8 mouse cellular contexts compared by ENCODE assay signal in the genomic region with DNA sequence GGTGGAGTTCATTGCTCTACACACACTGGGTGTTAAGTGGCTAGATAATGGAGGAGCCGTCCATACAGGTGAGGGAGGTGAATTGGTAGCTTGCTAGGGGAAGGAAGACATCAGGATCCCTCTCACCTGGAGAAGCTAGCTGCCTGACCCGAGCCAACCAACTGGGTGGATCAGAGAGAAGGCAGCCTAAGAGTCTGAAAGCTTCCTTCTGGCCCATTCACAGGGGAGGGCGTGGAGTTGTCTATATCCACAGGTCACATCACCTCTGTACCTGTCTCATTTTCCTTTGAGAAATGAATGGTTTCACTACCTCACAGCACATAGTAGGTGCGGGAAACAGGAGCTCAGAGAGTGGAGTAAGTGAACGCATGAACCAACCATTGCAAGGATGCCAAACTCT. TPM values are rescaled to one million over a fixed set of nuclear protein-coding genes. Genes with fewer than 3 reads are reported as not detected.
DNase-seq lines count a peak whose midpoint lies in the region; ATAC-seq lines count a peak whose summit lies in the region.

No protein-coding gene starts in this region.

- no peaks in the 10 kb centered on the region for H3K36me3 ChIP-seq in heart, embryonic 13.5 days
- no peaks in the 10 kb centered on the region for H3K36me3 ChIP-seq in embryonic facial prominence, embryonic 10.5 days (replicated peaks)
- H3K36me3 ChIP-seq in hindbrain, embryonic 13.5 days, result no peaks in the 10 kb centered on the region
- H3K36me3 ChIP-seq in midbrain, embryonic 11.5 days (ENCODE audit: control insufficient read depth, insufficient read depth, low read length), result no peaks in the 10 kb centered on the region

- H3K4me3 ChIP-seq in heart, embryonic 13.5 days, result peak overlapping the region; percentile 74
- peak overlapping the region; percentile 74 for H3K4me3 ChIP-seq in embryonic facial prominence, embryonic 10.5 days
- peak overlapping the region; percentile 75 for H3K4me3 ChIP-seq in hindbrain, embryonic 13.5 days
- H3K4me3 ChIP-seq in midbrain, embryonic 11.5 days (ENCODE audit: low read depth, low read length), result peak overlapping the region; percentile 68

- DNase-seq in heart, postnatal 4 days, result no peak
- no peak for DNase-seq in embryonic facial prominence, embryonic 10.5 days (ENCODE audit: low spot score)
- no peak for DNase-seq in midbrain, embryonic 11.5 days (ENCODE audit: low spot score, missing footprints)
- DNase-seq in right cerebral cortex, postnatal 25 days, result no peak
- no peak for DNase-seq in cerebellum, postnatal 10 days
- no peak for DNase-seq in layer of hippocampus, adult 11-12 months (ENCODE audit: low spot score)

- H3K4me1 ChIP-seq in heart, embryonic 13.5 days, result peaks cover 3% of the 10 kb centered on the region
- H3K4me1 ChIP-seq in embryonic facial prominence, embryonic 10.5 days, result peaks cover 9% of the 10 kb centered on the region
- peaks cover 10% of the 10 kb centered on the region for H3K4me1 ChIP-seq in hindbrain, embryonic 13.5 days (replicated peaks)
- H3K4me1 ChIP-seq in midbrain, embryonic 11.5 days (ENCODE audit: control insufficient read depth, insufficient read depth, low read length), result peaks cover 2% of the 10 kb centered on the region; the same call in 1 of the 2 replicates

- WGBS in heart, embryonic 13.5 days, result 50% methylated on average over 5 of the region's 5 CpGs
- 46% methylated on average over 5 of the region's 5 CpGs for WGBS in embryonic facial prominence, embryonic 10.5 days
- WGBS in hindbrain, embryonic 13.5 days, result 62% methylated on average over 5 of the region's 5 CpGs
- WGBS in midbrain, embryonic 11.5 days, result 50% methylated on average over 5 of the region's 5 CpGs

- peak overlapping the region; percentile 84 for H3K4me2 ChIP-seq in heart, embryonic 13.5 days
- H3K4me2 ChIP-seq in hindbrain, embryonic 13.5 days, result peak overlapping the region; percentile 84
- peak overlapping the region; percentile 86 for H3K4me2 ChIP-seq in midbrain, embryonic 11.5 days

- H3K9me3 ChIP-seq in heart, embryonic 13.5 days, result no peaks in the 10 kb centered on the region
- no peaks in the 10 kb centered on the region for H3K9me3 ChIP-seq in embryonic facial prominence, embryonic 10.5 days
- H3K9me3 ChIP-seq in hindbrain, embryonic 13.5 days, result no peaks in the 10 kb centered on the region
- H3K9me3 ChIP-seq in midbrain, embryonic 11.5 days (ENCODE audit: control insufficient read depth, low read length), result no peaks in the 10 kb centered on the region

- peak overlapping the region; percentile 90 for H3K9ac ChIP-seq in heart, embryonic 13.5 days
- H3K9ac ChIP-seq in hindbrain, embryonic 13.5 days, result peak overlapping the region; percentile 90
- peak overlapping the region; percentile 89; the same call in 1 of the 2 replicates for H3K9ac ChIP-seq in midbrain, embryonic 11.5 days (ENCODE audit: low read length)

- H3K27ac ChIP-seq in heart, embryonic 13.5 days (replicated peaks), result no peak overlapping the region
- H3K27ac ChIP-seq in embryonic facial prominence, embryonic 10.5 days (replicated peaks), result no peak overlapping the region
- H3K27ac ChIP-seq in hindbrain, embryonic 13.5 days, result 0 out of 2 replicates have a peak overlapping the region, but pooled peaks have one; percentile 18
- no peak overlapping the region for H3K27ac ChIP-seq in midbrain, embryonic 11.5 days (ENCODE audit: low read depth, low read length)

- H3K27me3 ChIP-seq in heart, embryonic 13.5 days (replicated peaks), result 0 out of 2 replicates have a peak, but pooled peaks cover 3% of the 10 kb centered on the region
- H3K27me3 ChIP-seq in embryonic facial prominence, embryonic 10.5 days (replicated peaks; ENCODE audit: low read depth, poor library complexity, severe bottlenecking), result peaks cover 43% of the 10 kb centered on the region
- 0 out of 2 replicates have a peak, but pooled peaks cover 8% of the 10 kb centered on the region for H3K27me3 ChIP-seq in hindbrain, embryonic 13.5 days
- no peaks in the 10 kb centered on the region; the same call in 1 of the 2 replicates for H3K27me3 ChIP-seq in midbrain, embryonic 11.5 days (ENCODE audit: control insufficient read depth, insufficient read depth, low read length)

- no peak for ATAC-seq in heart, embryonic 13.5 days (ENCODE audit: extremely low read depth, insufficient number of reproducible peaks, low FRiP score, low TSS enrichment)
- ATAC-seq in hindbrain, embryonic 13.5 days (ENCODE audit: low FRiP score), result no peak; the same call in 1 of the 2 replicates
- ATAC-seq in midbrain, embryonic 11.5 days (ENCODE audit: low FRiP score), result peak; percentile 35

RNA-seq across cellular contexts. Expression of gene Ccdc149, which starts 0.8 kb away (rescaled TPM):
- polyA plus RNA-seq in heart, embryonic 13.5 days (2015; fragmentation: Nextera tagmentation; extraction: Ambion mirVana), result 2.2 and 2.4 TPM in 2 replicates
- total RNA-seq in heart, postnatal 4 days (2021), result 1 to 10 TPM; 5.7 to 6.1 TPM
- 1.4 and 1.5 TPM in 2 replicates for polyA plus RNA-seq in embryonic facial prominence, embryonic 10.5 days (2016; fragmentation: Nextera tagmentation; extraction: Ambion mirVana)
- 9.1 and 10.2 TPM in 2 replicates for polyA plus RNA-seq in hindbrain, embryonic 13.5 days (2015; fragmentation: Nextera tagmentation; extraction: Ambion mirVana)
- 2.4 and 3.1 TPM in 2 replicates for polyA plus RNA-seq in midbrain, embryonic 11.5 days (2014; fragmentation: Nextera tagmentation; extraction: Ambion mirVana)
